Mouse (Mus musculus): ENCODE measurements around the gene Atp6v1e1. TPM values are rescaled to one million over a fixed set of nuclear protein-coding genes. Genes with fewer than 3 reads are reported as not detected.

Gene Atp6v1e1
- polyA plus RNA-seq (2017; shearing (Covaris generic)): 132 TPM

DNA sequence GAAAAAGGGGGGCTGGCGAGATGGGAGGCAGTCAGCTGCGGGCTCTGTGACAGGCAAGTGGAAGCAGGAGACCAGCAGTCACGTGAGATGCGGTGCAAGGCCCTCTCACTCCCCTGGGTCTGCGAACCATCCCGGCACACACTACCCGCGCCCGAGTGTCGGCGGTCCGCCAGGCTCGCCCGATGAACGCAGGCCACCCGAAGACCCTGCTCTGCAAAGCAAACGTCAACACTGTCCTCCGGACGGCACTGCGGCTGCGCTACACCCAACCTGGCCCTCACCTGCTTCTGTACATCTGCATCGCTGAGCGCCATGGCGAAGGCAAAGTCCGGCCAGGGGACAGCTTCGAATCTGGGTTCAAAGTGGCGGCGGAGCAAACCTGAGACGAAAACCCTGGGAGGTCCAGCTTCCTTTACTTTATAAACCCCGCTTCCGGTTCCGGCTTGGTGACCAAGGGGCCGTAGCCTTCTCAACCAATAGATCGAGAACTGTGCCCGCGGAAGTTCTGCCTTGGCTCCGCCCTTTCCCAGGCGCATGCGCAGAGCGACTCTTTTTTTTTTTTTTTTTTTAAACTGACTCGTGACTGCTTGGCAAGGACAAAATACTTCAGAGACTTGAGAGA, at the start of gene Atp6v1e1:
Gene Atp6v1e1 (minus strand): TSS at position 487 of the 622 bp plus-strand sequence.

DNA sequence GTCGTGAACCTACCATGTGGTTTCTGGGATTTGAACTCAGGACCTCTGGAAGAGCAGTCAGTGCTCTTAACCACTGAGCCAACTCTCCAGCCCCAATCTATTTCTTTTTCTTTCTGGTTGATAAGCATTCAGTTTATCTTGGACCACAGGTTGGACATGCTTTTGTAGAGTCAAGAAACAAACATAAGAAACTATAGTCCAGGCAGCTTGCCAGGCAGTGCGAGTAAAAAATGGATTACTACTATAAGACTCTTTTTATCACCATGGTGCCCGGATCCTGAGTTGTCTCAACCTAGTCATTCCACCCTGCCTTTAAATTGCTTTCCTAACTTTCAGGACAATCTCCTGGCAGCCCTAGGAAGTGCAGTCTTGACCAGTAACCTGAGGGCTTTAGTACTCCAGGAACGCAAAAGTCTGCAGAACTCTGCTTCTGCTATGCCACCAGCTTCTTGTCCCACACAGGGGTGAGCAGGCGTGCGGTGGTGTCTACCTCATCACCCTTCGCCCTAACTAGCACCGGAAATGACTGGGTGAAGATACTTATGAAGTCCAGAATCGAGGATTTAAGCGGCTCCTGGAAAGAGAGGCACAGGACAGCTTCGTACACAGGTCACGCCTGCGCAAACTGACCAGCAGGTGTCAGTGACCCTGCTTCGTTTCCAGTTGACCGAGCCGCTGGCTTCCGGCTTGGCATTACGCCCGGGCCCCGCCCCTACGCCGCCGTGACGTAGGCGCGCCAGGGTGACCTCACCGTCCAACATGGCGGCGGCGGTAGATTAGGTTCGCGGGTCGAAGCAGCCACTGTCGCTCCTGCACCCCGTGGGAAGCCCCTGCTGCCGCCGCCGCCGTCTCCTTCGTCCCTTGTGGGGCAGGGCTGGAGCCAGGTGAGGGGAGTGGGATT, 13.1 kb upstream of the Atp6v1e1 start, which contains the start of gene Bcl2l13:
Gene Bcl2l13 (plus strand): TSS at position 739 of the 901 bp plus-strand sequence.

DNA sequence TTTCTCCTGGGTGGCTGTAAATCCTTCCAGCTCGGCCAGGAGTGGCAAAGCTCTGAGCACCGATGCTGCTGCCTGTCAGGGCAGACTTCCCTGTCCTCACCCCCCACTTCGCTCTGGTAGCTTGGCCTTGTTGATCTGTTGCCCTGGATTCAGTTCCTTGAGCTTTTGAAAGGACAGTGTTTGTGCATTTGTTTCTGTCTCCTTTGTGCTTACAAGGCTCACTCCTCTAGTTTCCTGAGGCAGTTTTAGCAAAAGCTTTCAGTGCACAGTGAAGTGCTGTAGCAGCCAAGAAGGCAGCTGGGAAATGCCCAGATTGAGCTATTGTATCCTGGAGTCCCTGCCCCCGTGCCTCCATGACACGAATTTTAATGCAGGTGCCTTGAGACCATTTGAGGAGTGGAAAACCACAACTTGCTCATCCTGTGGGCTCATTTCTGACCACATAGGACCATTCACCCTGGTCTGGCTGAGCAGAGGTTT, 49.4 kb downstream of the Atp6v1e1 start, which contains the start of gene Slc25a18:
Gene Slc25a18 (plus strand): TSS at position 430 of the 480 bp plus-strand sequence.

Other genes starting within 250 kb of the Atp6v1e1 start
- gene Cecr2, start 156.4 kb downstream of the Atp6v1e1 start, polyA plus RNA-seq (2017; shearing (Covaris generic)): 0.77 TPM
- gene Slc25a18, start 49.2 kb downstream of the Atp6v1e1 start, polyA plus RNA-seq (2017; shearing (Covaris generic)): 0.27 TPM
- 39.5 TPM for gene Bcl2l13, start 13.4 kb upstream of the Atp6v1e1 start, polyA plus RNA-seq (2017; shearing (Covaris generic))
- gene Bid, start 94.1 kb upstream of the Atp6v1e1 start, polyA plus RNA-seq (2017; shearing (Covaris generic)): 22.0 TPM